Mouse (Mus musculus) ES-E14 (cell line): ENCODE measurements around the gene Crym.

ENCODE experiments used
- CHD2 ChIP-seq: IDR thresholded peaks from 2 replicates; pipeline ENCODE4 v1.6.1; 2014; ENCODE audit warnings: mild to moderate bottlenecking, low read depth, low read length, inconsistent platforms
- HCFC1 ChIP-seq: IDR thresholded peaks from 2 replicates; pipeline ENCODE4 v1.6.1; 2012; ENCODE audit warnings: low read length, inconsistent platforms, borderline replicate concordance; ENCODE audit not compliant: insufficient read depth
- MAFK ChIP-seq: IDR thresholded peaks from 2 replicates; pipeline ENCODE4 v1.6.1; 2014; ENCODE audit warnings: mild to moderate bottlenecking, low read depth, low read length, inconsistent platforms; ENCODE audit not compliant: insufficient read depth
- ZC3H11A ChIP-seq: IDR thresholded peaks from 2 replicates; pipeline ENCODE4 v1.6.1; 2012; ENCODE audit warnings: low read depth, mild to moderate bottlenecking, inconsistent platforms, low read length, borderline replicate concordance
- ZNF384 ChIP-seq: IDR thresholded peaks from 2 replicates; pipeline ENCODE4 v1.6.1; 2012; ENCODE audit warnings: low read depth, low read length, inconsistent platforms

DNA sequence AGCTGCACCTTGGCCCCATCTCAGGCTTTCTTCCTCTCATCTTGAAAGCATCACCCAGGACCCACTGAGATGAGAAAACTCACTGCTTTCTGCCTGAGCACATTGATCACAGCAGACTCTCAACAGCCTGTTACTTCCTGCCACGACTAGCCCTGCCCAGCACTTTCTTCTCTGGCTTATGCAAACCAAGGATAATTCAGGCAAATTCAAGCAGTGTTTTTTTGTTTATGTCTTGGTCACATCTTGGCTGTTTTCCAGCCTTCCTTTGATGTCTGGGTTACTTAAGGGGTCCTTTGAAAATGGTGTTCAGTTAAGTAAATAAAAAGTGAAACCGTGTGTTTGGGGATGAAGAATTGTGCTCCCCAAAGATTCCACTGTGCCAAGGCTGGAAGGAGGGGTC is 23.0 kb downstream of the Crym start:
- TF ChIP-seq MAFK (no peak), CHD2 (no peak), ZNF384 (no peak), ZC3H11A (no peak), HCFC1 (no peak)
